Mouse (Mus musculus): ENCODE measurements around the gene Ephx3.

DNA sequence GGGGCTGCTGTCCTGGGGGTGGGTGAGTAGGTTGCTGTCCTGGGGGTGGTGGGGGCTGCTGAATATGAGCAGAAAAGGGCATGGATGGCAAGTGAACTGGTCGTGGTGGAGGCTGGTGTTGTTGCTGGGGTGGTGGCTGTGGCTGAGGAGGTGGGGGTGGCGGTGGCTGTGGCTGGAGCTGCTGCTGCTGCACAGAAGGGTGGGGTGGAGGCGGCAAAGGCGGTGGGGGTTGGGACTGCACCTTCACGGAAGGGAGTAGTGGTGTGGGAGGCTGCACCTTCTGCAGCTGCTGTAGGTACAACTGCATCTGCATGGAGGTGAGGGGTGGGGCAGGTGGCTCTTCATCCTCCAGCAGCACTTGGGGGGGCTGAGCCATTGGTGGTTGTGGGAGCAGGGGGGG, 11.7 kb upstream of the Ephx3 start:
- no peak for TF ChIP-seq CTCF (IDR thresholded peaks at IDR 0.05; ENCODE audit: control insufficient read depth, insufficient read depth, insufficient read length)
- TF ChIP-seq MAX (IDR thresholded peaks at IDR 0.05), result no peak
- TF ChIP-seq MYOG (IDR thresholded peaks at IDR 0.05; ENCODE audit: control insufficient read depth, extremely low read depth, insufficient read length), result no peak
- no peak for TF ChIP-seq FOSL1 (IDR thresholded peaks at IDR 0.05; ENCODE audit: insufficient read depth, low read length, poor library complexity, severe bottlenecking)
- TF ChIP-seq CEBPB (IDR thresholded peaks at IDR 0.05; ENCODE audit: low read depth), result no peak
- TF ChIP-seq MYOD1 (IDR thresholded peaks at IDR 0.05; ENCODE audit: control insufficient read depth, insufficient read length, low read depth), result no peak
- TF ChIP-seq USF1 (IDR thresholded peaks at IDR 0.05; ENCODE audit: low read depth), result no peak
